Mouse (Mus musculus) neural tube, embryonic 13.5 days (tissue): ENCODE results near the gene Mdk. TPM values are rescaled to one million over a fixed set of nuclear protein-coding genes. Genes with fewer than 3 reads are reported as not detected.

Experiments
- ATAC-seq: fragments of 200-750 bp; cut with Nextera tagmentation; 2 replicates; pipeline ENCODE4 v1.8.0; 2017; ENCODE audit warnings: low read depth, mild to moderate bottlenecking, moderate TSS enrichment, moderate library complexity
- H3K27ac ChIP-seq: fragments of 300-500 bp; sonication (generic); replicated peaks from 2 replicates; pipeline ENCODE4 v1.5.1; 2015; ENCODE audit warnings: moderate library complexity, mild to moderate bottlenecking, inconsistent platforms
- H3K27me3 ChIP-seq: fragments of 300-500 bp; sonication (generic); 2 replicates; pipeline ENCODE4 v1.6.1; 2015; ENCODE audit warnings: mild to moderate bottlenecking, inconsistent platforms
- H3K36me3 ChIP-seq: fragments of 300-500 bp; sonication (generic); 2 replicates; pipeline ENCODE4 v1.6.1; 2015; ENCODE audit warnings: mild to moderate bottlenecking, inconsistent platforms
- H3K4me1 ChIP-seq: fragments of 300-500 bp; sonication (generic); replicated peaks from 2 replicates; pipeline ENCODE4 v1.6.1; 2015; ENCODE audit warnings: inconsistent platforms
- H3K4me2 ChIP-seq: fragments of 300-500 bp; sonication (generic); 2 replicates; pipeline ENCODE4 v1.6.1; 2015; ENCODE audit warnings: inconsistent platforms, mild to moderate bottlenecking, moderate library complexity
- H3K4me3 ChIP-seq: fragments of 300-500 bp; sonication (generic); 2 replicates; pipeline ENCODE4 v1.5.1; 2015; ENCODE audit warnings: mild to moderate bottlenecking, inconsistent platforms
- H3K9ac ChIP-seq: fragments of 300-500 bp; sonication (generic); 2 replicates; pipeline ENCODE4 v1.6.1; 2015; ENCODE audit warnings: moderate library complexity, mild to moderate bottlenecking, inconsistent platforms
- H3K9me3 ChIP-seq: fragments of 300-500 bp; sonication (generic); 2 replicates; pipeline ENCODE4 v1.6.1; 2016; ENCODE audit warnings: inconsistent platforms
- whole genome bisulfite sequencing: fragments of 180-500 bp; shearing (Covaris S2); methylation state at CpG from one replicate; pipeline ENCODE4 v1.1.7; 2015; 5-methylcytosine and 5-hydroxymethylcytosine counted together
- polyA plus RNA-seq: library from polyadenylated mRNA; unstranded; fragments of >200 nt; fragmentation: Nextera tagmentation; extraction: Ambion mirVana; gene quantifications from 2 replicates; pipeline ENCODE4 v1.2.1, GENCODE M21; 2015

Gene Mdk
- 289 and 336 TPM in 2 replicates for polyA plus RNA-seq

DNA sequence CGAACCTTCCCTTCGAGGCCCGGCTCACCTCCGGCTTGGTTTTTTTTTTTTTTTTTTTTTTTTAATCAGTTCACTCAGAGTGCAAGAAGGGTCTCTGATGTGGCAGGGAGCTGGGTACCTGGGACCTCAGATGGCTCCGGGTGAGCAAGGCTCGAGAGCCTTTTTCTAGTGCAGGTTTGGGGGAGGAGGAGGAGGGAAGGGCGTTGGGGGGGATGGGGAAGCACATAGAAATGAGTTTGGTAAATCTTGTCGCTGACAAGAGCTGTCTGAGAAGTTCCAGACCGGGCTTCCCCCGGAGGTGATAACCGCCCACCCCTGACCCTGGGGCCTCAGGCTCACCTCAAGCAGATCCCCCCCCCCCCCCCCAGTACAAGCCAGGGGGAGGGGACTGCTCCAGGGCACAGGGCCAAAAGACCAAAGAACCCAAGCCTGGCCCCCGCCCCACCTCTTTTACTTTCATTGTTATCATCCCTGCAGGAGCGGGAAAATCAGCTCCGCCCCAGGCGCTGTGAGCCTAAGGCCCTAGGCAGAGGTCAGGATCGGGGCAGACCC is at the start of gene Mdk:
Gene Mdk (minus strand): TSS at position 138 of the 552 bp plus-strand sequence.
- H3K36me3 ChIP-seq: peaks cover 36% of the 10 kb centered on the region
- no peaks in the 10 kb centered on the region for H3K9me3 ChIP-seq
- peak within 1 kb of the TSS; percentile 90 for H3K9ac ChIP-seq
- 3% methylated on average over 16 of the region's 16 CpGs for WGBS
- peak within 1 kb of the TSS; percentile 86 for H3K4me2 ChIP-seq
- H3K4me1 ChIP-seq: peaks cover 56% of the 10 kb centered on the region
- peak within 1 kb of the TSS; percentile 67 for H3K4me3 ChIP-seq
- H3K27me3 ChIP-seq: no peaks in the 10 kb centered on the region
- peak; percentile 3; the same call in 1 of the 2 replicates for ATAC-seq
- H3K27ac ChIP-seq: peak within 1 kb of the TSS; percentile 88

DNA sequence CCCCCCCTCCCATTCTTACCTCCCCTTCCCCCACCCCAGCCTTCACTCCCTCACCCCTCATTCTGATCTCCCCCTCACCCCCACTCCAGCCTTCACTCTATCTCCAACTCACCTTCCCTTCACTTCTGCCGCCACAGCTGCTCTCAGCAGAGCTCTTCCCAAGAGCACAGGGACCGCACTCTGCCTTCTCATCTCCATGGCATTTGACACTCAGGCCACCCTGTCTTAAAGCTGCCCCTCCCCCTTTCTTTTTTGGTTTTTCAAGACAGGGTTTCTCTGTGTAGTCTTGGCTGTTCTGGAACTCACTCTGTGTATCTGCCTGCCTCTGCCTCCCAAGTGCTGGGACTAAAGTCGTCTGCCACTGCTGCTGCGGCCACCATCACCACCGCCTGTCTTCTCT is 48.7 kb upstream of the Mdk start:
- no peak for ATAC-seq
- WGBS: 34% methylated on average over 5 of the region's 5 CpGs
- no peak overlapping the region for H3K4me3 ChIP-seq

DNA sequence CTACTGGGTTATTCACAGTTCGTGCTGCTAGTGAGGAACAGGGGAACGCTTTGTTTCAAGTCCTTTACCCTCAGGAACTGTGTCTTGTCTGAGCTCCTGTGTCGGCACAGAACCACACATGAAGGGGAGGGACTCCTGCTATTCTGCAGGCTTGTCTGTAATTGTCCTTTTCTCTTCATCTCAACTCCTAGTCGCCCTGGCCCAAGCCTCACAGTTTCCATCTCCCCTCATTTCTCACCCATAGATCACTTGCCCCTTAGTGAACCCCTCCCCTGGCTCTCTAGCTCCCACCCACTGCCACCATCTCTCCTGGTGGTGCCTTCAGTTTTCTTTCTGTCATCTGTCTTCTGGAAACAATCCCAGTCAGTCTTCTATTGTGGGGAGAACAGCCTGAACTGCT is 48.1 kb upstream of the Mdk start:
- ATAC-seq: no peak
- Histone ChIP-seq H3K27me3 (peaks cover 27% of the 10 kb centered on the region), H3K9ac (no peak overlapping the region), H3K4me2 (no peak overlapping the region), H3K4me3 (no peak overlapping the region), H3K36me3 (no peaks in the 10 kb centered on the region), H3K4me1 (peaks cover 56% of the 10 kb centered on the region), H3K27ac (no peak overlapping the region; the same call in 1 of the 2 replicates), H3K9me3 (no peaks in the 10 kb centered on the region)
- WGBS: 5% methylated on average over 4 of the region's 4 CpGs

More for the DNA sequence above, 48.7 kb upstream of the Mdk start:
- Histone ChIP-seq H3K36me3 (no peaks in the 10 kb centered on the region), H3K4me1 (peaks cover 53% of the 10 kb centered on the region), H3K27ac (no peak overlapping the region), H3K4me2 (no peak overlapping the region), H3K9me3 (no peaks in the 10 kb centered on the region), H3K27me3 (peaks cover 21% of the 10 kb centered on the region), H3K9ac (no peak overlapping the region)

DNA sequence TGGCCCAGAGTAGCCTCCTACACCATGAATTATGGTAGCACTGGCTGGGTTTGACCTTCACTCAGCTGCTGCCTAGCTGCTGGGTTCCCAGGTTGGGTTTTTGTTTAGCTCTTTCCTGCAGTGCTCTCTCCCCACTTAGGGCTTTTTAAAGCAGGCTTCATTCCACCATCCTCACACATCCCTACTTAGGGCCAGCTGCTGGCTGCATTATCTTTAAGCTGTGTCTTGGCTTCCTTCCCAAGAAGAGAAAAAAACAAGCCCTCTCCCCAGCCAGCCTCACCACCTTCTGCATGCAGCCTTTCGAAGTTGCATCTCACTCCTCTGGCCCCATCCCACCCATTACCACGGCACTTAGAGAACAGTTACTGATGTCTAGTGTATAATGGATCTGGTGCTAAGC is 46.5 kb upstream of the Mdk start:
- H3K9me3 ChIP-seq: no peaks in the 10 kb centered on the region
- no peak overlapping the region; the same call in 1 of the 2 replicates for H3K9ac ChIP-seq
- H3K4me1 ChIP-seq: peaks cover 50% of the 10 kb centered on the region
- no peaks in the 10 kb centered on the region for H3K36me3 ChIP-seq
- ATAC-seq: peak; percentile 36; the same call in 1 of the 2 replicates
- H3K4me2 ChIP-seq: no peak overlapping the region
- H3K27ac ChIP-seq: peak overlapping the region; percentile 77
- WGBS: 13% methylated on average over 2 of the region's 2 CpGs
- peaks cover 44% of the 10 kb centered on the region for H3K27me3 ChIP-seq
- no peak overlapping the region for H3K4me3 ChIP-seq

DNA sequence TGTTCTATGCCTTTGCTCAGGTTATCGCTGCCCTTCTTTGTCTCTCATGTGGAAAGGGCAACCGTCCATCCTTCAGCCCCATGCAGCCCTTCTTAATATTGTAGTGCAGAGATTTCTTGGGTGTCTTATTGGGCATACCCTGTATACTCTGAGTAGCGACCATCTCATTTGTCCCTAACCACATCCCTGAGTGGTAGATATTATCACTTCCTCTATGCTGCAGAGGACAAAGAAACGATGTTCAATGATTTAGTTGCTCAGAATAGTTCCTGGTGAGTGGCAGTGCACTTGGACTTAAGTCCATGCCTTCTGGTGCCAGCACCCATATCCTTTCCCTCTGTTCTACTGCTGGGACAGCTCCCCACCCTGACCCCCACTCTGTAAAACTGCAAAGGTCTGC is 45.9 kb upstream of the Mdk start:
- Histone ChIP-seq H3K36me3 (no peaks in the 10 kb centered on the region), H3K27me3 (peaks cover 48% of the 10 kb centered on the region), H3K4me3 (no peak overlapping the region), H3K9ac (no peak overlapping the region; the same call in 1 of the 2 replicates), H3K27ac (peak overlapping the region; percentile 77), H3K9me3 (no peaks in the 10 kb centered on the region), H3K4me2 (no peak overlapping the region), H3K4me1 (peaks cover 54% of the 10 kb centered on the region)
- 79% methylated on average over 4 of the region's 4 CpGs for WGBS
- ATAC-seq: no peak

DNA sequence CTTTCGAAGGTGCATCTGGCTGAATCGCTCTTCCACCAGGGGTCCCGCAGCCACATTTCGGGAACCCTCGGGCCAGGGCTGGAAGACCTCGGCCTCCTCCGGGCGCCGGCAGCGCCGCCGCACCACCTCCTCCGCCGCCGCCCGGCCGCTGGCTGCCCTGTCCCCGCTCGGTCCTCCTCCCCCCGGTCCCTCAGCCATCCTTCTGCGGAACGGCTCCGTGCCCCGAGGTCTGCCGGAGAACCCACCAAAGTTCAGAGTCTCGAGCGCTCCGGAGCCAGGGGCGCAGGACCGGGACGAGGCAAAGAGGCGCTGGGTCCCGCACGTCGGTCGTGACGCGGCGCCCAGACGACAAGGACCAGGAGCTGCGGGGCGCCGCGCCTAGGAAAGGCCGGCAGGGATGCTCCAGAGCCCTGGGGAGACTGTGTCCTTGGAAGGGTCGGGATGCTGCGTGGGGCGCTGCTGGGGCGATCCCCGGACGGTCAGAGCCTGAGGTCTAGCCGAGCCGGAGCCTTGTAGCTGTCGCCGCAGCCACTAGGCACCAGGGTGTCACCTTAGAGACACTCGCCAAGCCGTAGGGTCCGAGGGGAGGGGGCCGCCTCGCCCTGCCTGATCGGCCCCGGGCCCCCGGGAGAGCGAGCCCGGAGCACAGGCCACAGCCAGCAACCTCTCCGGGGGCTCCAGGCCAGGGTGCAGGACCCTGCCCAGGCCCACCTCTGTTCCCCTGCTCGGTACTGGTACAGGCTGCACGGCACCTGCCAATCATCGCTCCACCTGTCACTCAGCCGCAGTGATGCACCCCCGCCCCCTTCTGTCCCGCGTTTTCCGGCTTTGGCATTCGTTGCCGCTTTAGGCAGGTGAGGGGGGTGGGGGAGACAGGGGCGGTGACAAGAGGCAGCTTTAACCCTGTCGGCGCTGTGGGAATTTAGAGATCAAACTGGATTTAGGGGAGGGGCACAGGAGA is 43.8 kb upstream of the Mdk start, which contains the start of gene Dgkz:
Gene Dgkz (minus strand): TSS at position 284 of the 961 bp plus-strand sequence.
- H3K27me3 ChIP-seq: peaks cover 48% of the 10 kb centered on the region
- H3K4me2 ChIP-seq: peak within 1 kb of the TSS; percentile 66
- peak within 1 kb of the TSS; percentile 41 for H3K4me3 ChIP-seq
- H3K27ac ChIP-seq: peak within 1 kb of the TSS; percentile 59
- H3K9me3 ChIP-seq: no peaks in the 10 kb centered on the region
- peak within 1 kb of the TSS; percentile 72 for H3K9ac ChIP-seq
- 0 out of 2 replicates have a peak, but pooled peaks have one; percentile 16 for ATAC-seq
- no peaks in the 10 kb centered on the region for H3K36me3 ChIP-seq
- H3K4me1 ChIP-seq: peaks cover 73% of the 10 kb centered on the region
- 1% methylated on average over 78 of the region's 79 CpGs for WGBS

DNA sequence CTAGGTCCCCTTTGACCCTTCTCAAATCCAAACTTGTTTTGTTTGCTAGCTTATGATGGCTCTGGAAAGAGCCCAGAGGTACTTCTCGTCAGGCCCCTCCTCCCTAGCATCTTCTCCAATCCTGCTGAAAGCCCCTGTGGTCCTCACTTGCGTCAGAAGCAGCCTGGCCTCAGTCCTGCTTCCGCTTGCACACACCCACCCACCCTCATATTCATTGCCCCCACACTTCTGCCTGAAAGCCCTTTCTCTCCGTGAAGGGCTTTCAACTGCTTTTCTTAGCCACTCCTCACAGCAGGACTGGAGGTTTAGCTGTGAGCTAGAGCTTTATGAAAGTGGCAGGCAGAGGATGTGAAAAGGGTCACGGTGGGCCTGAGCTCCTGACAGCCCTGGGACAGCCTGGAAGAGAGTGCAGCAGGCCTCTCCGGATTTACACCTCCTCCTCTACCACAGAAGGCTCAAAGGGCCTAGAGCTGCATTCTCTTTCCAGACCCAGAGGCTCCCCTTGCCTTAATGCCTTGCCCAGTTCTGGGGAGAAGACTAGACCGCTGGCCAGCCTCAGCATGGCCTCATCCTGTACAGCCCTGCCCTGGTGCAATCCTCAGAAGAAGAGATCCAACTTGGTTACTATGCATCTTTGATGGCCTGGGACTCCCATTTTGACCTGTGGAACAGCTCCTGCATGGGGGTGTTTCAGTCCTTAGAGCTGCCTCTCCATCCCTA is 41.5 kb upstream of the Mdk start:
- Histone ChIP-seq H3K4me3 (no peak overlapping the region), H3K9ac (no peak overlapping the region), H3K4me2 (no peak overlapping the region), H3K27ac (peak overlapping the region; percentile 33; the same call in 1 of the 2 replicates), H3K27me3 (peaks cover 48% of the 10 kb centered on the region), H3K36me3 (no peaks in the 10 kb centered on the region), H3K4me1 (peaks cover 56% of the 10 kb centered on the region), H3K9me3 (no peaks in the 10 kb centered on the region)
- WGBS: 28% methylated on average over 7 of the region's 7 CpGs
- ATAC-seq: no peak

DNA sequence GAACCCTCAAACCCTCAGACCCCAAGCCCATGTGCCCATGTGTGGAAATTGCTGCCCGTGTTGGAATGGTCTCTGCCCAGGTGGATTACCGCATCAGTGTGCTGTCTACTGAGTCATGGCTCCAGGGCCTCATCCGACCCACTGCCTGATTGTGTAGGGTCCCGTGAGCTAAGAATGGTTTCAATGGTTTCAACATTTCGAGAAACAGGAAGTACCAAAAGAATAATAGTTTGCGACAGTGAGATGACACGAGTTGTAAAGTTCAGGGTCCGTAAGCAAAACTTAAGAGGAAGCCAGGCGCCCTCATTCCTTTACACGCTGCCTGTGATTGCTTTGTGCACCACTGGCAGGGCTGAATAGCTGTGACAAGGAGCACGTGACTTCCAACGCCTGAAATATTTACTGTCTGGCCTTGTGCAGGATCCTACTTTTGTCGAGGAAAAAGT is 40.0 kb upstream of the Mdk start:
- Histone ChIP-seq H3K4me3 (no peak overlapping the region), H3K27ac (peak overlapping the region; percentile 79), H3K9ac (no peak overlapping the region), H3K36me3 (no peaks in the 10 kb centered on the region), H3K27me3 (peaks cover 40% of the 10 kb centered on the region), H3K4me1 (peaks cover 46% of the 10 kb centered on the region), H3K4me2 (peak overlapping the region; percentile 33), H3K9me3 (no peaks in the 10 kb centered on the region)
- ATAC-seq: no peak
- 17% methylated on average over 13 of the region's 13 CpGs for WGBS

DNA sequence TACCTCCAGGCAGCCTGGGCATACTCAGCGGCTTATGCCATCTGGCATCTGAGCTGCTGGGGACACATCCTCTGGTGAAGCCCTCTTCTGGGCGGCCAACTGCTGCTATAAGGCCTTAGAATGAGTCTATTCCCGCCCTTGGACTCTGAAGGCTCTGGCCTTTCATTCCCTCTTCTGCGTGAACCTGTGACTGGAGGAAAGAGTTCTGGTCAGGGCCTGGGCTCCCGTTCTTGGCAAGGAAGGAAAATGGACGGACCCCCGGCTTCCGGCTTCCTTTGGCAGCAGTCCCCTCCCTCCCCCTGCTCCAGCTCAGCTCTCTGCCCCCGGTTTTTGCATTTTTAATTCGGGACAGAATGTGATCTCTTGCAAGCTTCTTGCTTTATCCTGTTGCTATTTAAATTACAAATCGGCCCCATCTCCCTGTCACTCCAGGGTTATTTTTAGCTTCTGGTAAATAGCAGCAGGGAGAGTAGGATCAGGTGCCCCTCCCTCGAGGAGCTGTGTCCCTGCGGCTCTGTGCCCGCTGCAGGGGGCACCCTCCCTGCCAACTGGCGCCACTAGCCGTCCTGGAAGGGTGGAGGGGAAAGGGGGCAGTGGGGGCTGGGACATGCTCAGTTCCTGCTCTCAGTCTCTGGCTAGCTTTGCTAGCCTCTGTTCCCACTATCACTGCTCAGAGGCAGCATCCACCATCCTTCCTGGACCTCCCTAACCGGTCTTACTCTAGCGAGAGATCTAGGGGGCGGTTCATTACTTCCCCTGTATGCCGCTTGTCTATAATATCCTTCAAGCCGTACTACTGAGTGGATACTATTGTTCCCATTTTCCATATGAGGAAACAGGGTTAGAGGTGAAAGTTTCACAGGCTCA is 39.4 kb upstream of the Mdk start:
- Histone ChIP-seq H3K4me2 (peak overlapping the region; percentile 33), H3K9me3 (no peaks in the 10 kb centered on the region), H3K4me1 (peaks cover 45% of the 10 kb centered on the region), H3K27me3 (peaks cover 34% of the 10 kb centered on the region), H3K9ac (peak overlapping the region; percentile 49), H3K27ac (peak overlapping the region; percentile 79), H3K4me3 (no peak overlapping the region), H3K36me3 (no peaks in the 10 kb centered on the region)
- peak; percentile 16; the same call in 1 of the 2 replicates for ATAC-seq
- WGBS: 13% methylated on average over 21 of the region's 21 CpGs

DNA sequence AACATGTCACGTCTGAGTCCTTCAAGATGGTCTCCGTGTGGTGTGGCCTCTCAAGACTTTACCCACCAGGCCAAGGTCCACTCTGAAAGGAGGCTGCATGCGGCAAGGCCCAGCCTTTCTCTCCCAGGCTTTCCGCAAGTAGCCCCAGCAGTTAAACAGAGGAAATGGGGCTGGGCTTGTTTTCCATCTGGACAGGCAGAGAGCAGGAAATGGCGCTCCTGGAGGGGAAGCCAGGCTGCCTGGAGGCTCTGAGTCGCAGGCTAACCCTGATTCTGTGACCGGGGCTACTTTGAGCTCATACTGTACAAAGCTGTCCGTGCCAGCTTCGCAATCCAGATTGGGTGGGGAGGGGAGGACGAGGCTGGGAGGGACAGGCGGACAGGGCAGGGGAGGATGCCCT is 35.9 kb upstream of the Mdk start:
- no peak overlapping the region for H3K4me2 ChIP-seq

DNA sequence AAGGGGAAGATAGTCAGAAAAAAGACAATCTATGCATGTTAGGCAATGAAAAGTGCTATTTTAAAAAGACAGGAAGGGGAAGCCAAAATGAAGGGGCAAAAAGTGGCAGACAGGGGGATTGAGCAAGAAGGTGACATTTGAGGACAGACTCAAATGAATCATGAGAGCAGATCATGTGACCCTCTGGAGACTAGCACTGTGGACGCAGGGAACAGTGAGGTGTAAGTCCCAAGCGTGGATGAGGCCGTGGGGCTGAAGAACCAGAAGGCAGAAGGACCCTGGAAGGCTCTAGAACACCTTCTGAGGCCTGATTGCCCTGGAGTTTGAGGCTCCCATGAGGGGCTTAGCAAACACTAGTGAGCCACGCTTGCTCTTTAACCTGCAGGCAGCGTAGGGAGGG is 34.3 kb upstream of the Mdk start:
- WGBS: 84% methylated on average over 5 of the region's 5 CpGs
- no peak overlapping the region for H3K4me3 ChIP-seq
- H3K36me3 ChIP-seq: no peaks in the 10 kb centered on the region
- no peak for ATAC-seq
- no peak overlapping the region for H3K9ac ChIP-seq
- no peak overlapping the region for H3K4me2 ChIP-seq
- H3K27me3 ChIP-seq: peaks cover 9% of the 10 kb centered on the region; the same call in 1 of the 2 replicates
- no peak overlapping the region for H3K27ac ChIP-seq
- no peaks in the 10 kb centered on the region for H3K9me3 ChIP-seq
- peaks cover 32% of the 10 kb centered on the region for H3K4me1 ChIP-seq

More for the DNA sequence above, 35.9 kb upstream of the Mdk start:
- H3K27me3 ChIP-seq: peaks cover 9% of the 10 kb centered on the region; the same call in 1 of the 2 replicates
- ATAC-seq: no peak
- H3K36me3 ChIP-seq: no peaks in the 10 kb centered on the region
- 0 out of 2 replicates have a peak overlapping the region, but pooled peaks have one; percentile 13 for H3K9ac ChIP-seq
- 0 out of 2 replicates have a peak overlapping the region, but pooled peaks have one; percentile 30 for H3K27ac ChIP-seq
- no peaks in the 10 kb centered on the region for H3K9me3 ChIP-seq
- H3K4me3 ChIP-seq: no peak overlapping the region
- WGBS: 60% methylated on average over 11 of the region's 11 CpGs
- H3K4me1 ChIP-seq: peaks cover 30% of the 10 kb centered on the region
